Mouse (Mus musculus) hindbrain, embryonic 10.5 days (tissue): ENCODE data around the gene Mex3a. TPM values are rescaled to one million over a fixed set of nuclear protein-coding genes. Genes with fewer than 3 reads are reported as not detected.

ENCODE experiments used
- DNase-seq: peaks from one replicate; pipeline ENCODE4 v3.0.0-alpha.2; 2017; ENCODE audit warnings: low spot score
- H3K27ac ChIP-seq: fragments of 300-500 bp; sonication (generic); 2 replicates; pipeline ENCODE4 v1.5.1; 2016; ENCODE audit warnings: mild to moderate bottlenecking, moderate library complexity
- H3K27me3 ChIP-seq: fragments of 300-500 bp; sonication (generic); 2 replicates; pipeline ENCODE4 v1.6.1; 2016; ENCODE audit warnings: mild to moderate bottlenecking; ENCODE audit not compliant: poor library complexity, insufficient read depth, severe bottlenecking
- H3K36me3 ChIP-seq: fragments of 300-500 bp; sonication (generic); 2 replicates; pipeline ENCODE4 v1.6.1; 2016; ENCODE audit warnings: mild to moderate bottlenecking, moderate library complexity
- H3K4me1 ChIP-seq: fragments of 300-500 bp; sonication (generic); replicated peaks from 2 replicates; pipeline ENCODE4 v1.6.1; 2016; ENCODE audit warnings: mild to moderate bottlenecking
- H3K4me3 ChIP-seq: fragments of 300-500 bp; sonication (generic); 2 replicates; pipeline ENCODE4 v1.5.1; 2016; ENCODE audit warnings: mild to moderate bottlenecking, moderate library complexity
- H3K9me3 ChIP-seq: fragments of 300-500 bp; sonication (generic); 2 replicates; pipeline ENCODE4 v1.6.1; 2016; ENCODE audit warnings: mild to moderate bottlenecking, moderate library complexity
- WGBS: fragments of 180-500 bp; shearing (Covaris S2); methylation state at CpG from one replicate; pipeline ENCODE4 v1.1.7; 2016; 5-methylcytosine and 5-hydroxymethylcytosine counted together
- polyA plus RNA-seq: library from polyadenylated mRNA; unstranded; fragments of >200 nt; fragmentation: Nextera tagmentation; extraction: Ambion mirVana; gene quantifications from 2 replicates; pipeline ENCODE4 v1.2.1, GENCODE M21; 2016

The Mex3a gene
- polyA plus RNA-seq, 1 experiment from 2014 or later, result 30.7 TPM

DNA sequence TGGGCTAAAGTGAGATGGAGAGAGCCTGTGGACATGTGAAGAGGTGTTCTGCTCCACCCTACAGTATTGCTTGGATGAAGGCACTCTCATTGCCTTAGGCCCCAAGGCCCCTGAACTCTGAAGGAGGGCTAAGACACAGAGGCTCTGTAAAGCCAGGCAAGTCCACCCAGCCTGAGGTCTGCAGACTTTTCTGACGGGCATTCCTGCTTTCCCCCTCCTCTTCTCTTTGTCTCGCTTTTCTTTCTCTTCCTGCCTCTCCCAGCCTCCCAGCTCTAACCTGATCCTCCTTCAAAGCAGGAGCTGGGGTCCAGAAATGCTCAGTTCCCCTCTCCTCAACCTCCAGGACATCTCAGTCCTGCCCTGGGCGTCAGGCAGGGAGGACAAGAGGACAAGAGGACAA, 2.8 kb downstream of the Mex3a start:
- peak overlapping the region; percentile 96 for H3K4me3 ChIP-seq
- H3K9me3 ChIP-seq, result no peaks in the 10 kb centered on the region
- H3K27ac ChIP-seq, result peak overlapping the region; percentile 100
- 5% methylated on average over 3 of the region's 3 CpGs for WGBS
- H3K36me3 ChIP-seq, result peaks cover 51% of the 10 kb centered on the region
- DNase-seq, result no peak
- peaks cover 72% of the 10 kb centered on the region for H3K4me1 ChIP-seq
- no peaks in the 10 kb centered on the region for H3K27me3 ChIP-seq

DNA sequence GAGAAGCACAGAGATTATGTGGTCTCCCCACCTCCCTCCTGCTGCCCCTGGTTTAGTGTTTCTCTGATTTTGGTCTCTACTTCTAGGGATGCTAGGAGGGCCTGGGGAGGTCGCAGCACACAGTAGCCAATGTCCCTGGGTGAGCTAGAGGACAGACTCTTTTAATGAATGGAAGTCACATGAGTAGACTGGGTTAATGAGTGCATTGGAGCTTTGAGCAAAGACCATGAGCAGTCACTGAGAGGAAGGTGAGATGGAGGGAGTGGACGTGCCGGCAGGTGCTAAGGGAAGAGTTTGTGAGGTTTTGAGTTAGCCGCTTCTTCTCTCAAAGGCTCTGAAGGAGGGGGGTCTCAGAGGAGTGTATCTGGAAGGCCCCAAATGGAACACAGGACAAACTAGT, 3.3 kb downstream of the Mex3a start:
- peak overlapping the region; percentile 100 for H3K27ac ChIP-seq
- no peak for DNase-seq
- H3K9me3 ChIP-seq, result no peaks in the 10 kb centered on the region
- peaks cover 72% of the 10 kb centered on the region for H3K4me1 ChIP-seq
- H3K4me3 ChIP-seq, result peak overlapping the region; percentile 96
- H3K36me3 ChIP-seq, result peaks cover 56% of the 10 kb centered on the region
- 41% methylated on average over 4 of the region's 4 CpGs for WGBS
- H3K27me3 ChIP-seq, result no peaks in the 10 kb centered on the region

DNA sequence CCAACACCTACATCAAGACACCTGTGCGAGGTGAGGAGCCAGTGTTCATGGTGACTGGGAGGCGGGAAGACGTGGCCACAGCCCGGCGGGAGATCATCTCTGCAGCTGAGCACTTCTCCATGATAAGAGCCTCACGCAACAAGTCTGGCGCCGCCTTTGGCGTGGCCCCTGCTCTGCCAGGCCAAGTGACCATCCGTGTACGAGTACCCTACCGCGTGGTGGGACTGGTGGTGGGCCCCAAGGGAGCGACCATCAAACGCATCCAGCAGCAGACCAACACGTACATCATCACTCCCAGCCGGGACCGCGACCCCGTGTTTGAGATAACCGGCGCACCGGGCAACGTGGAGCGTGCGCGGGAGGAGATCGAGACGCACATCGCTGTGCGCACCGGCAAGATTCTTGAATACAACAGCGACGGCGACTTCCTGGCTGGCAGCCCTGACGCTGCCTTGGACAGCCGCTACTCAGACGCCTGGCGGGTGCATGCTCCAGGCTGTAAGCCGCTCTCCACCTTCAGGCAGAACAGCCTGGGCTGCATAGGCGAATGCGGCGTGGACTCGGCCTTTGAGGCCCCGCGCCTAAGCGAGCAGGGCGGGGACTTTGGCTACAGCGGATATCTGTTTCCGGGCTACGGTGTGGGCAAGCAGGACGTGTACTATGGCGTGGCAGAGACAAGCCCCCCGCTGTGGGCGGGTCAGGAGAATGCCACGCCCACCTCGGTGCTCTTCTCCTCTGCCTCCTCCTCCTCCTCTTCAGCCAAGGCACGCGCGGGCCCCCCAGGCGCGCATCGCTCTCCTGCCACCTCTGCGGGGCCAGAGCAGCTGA, 4.1 kb downstream of the Mex3a start:
- Histone ChIP-seq H3K36me3 (peaks cover 64% of the 10 kb centered on the region), H3K4me3 (peak overlapping the region; percentile 96), H3K4me1 (peaks cover 75% of the 10 kb centered on the region), H3K27me3 (no peaks in the 10 kb centered on the region), H3K9me3 (no peaks in the 10 kb centered on the region), H3K27ac (peak overlapping the region; percentile 100)
- DNase-seq, result peak; percentile 73
- 7% methylated on average over 64 of the region's 64 CpGs for WGBS

DNA sequence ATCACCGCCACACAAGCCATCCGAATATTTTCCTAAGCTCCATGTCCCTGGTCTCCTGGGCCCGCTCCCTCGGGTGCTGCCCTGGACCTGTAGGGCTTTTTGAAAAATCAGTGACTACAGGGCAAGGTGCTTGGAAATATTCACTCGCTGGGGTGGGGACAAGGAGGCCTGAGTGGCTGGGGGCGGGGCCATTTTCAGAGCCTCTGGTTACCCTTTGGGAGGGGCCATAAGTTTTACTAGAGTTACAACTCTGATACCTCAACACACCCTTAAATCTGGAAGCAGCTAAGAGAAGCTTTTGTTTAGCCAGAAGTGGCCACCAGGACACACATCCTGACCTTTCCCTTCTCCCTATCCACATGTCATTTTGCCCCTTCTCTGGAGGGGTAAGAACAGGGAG, 5.0 kb downstream of the Mex3a start:
- Histone ChIP-seq H3K36me3 (peaks cover 72% of the 10 kb centered on the region), H3K4me3 (peak overlapping the region; percentile 96), H3K27me3 (no peaks in the 10 kb centered on the region), H3K27ac (peak overlapping the region; percentile 100), H3K9me3 (no peaks in the 10 kb centered on the region), H3K4me1 (peaks cover 83% of the 10 kb centered on the region)
- 57% methylated on average over 6 of the region's 6 CpGs for WGBS
- DNase-seq, result peak; percentile 20

DNA sequence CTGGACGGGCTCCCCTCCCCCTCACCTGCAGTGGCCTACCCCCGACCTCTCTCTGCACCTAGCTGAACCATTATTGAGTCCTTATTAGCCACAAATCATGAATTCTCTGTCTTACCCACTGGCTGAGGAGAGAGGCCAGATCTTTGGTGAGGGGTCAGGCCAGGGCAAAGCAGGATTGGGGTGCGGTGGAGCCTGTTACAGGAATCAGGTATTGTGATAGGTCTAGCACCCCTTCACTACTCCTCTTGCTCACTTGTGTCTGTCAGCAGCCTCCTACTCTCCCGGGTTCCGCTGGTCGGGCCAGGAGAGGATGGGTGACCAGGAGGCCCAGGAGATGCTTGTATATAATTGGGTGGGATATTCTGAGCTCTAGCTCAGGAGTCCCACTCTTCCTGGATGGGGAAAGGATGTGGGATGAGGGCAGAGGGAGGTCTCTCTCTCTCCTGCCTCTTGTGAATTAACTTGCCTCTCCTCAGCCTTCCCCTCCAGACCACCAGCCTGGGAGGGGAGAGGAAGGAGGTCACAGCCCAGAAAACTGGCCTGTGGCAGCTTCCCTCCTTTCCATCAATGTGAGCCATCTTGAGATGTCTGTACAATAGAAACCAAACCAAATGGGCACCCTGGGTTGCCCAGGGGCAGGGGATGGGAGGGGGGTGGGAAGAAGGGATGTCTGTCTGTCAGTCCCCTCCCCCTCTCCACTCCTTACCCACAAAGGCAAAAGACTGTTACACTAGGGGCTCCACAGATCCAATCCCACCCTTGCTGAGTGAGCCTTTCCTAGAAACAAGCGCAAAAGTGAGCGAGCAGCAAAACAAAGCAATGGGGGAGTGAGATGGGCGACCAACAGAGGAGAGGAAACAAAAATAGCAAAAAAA, 6.3 kb downstream of the Mex3a start:
- WGBS, result 20% methylated on average over 9 of the region's 9 CpGs
- Histone ChIP-seq H3K27ac (peak overlapping the region; percentile 84), H3K36me3 (peaks cover 72% of the 10 kb centered on the region), H3K9me3 (no peaks in the 10 kb centered on the region), H3K4me3 (peak overlapping the region; percentile 96), H3K4me1 (peaks cover 95% of the 10 kb centered on the region), H3K27me3 (no peaks in the 10 kb centered on the region)
- peak; percentile 48 for DNase-seq

DNA sequence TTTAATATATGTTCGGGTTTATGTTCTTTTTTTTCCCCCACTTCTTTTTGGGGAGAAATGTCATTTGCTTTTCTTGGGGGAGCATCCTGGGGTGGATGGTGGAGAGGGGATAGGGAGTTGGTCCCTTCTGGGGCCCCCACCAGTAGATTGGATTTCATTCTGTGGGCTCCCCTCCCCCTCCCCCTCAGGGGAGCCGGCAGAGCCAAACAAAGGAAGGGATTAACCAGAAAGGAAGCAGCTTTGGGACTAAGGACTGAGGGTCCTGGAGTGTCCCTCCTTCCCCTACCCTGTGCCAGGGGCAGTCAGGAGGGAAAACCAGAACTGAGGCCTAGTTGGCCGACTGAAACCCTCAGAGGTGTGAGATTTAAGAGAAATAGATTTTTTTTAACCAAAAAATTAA, 7.2 kb downstream of the Mex3a start:
- Histone ChIP-seq H3K4me1 (peaks cover 88% of the 10 kb centered on the region), H3K27me3 (no peaks in the 10 kb centered on the region), H3K36me3 (peaks cover 70% of the 10 kb centered on the region), H3K4me3 (peak overlapping the region; percentile 26), H3K9me3 (no peaks in the 10 kb centered on the region), H3K27ac (peak overlapping the region; percentile 78)
- 9% methylated on average over 3 of the region's 3 CpGs for WGBS
- DNase-seq, result peak; percentile 53

DNA sequence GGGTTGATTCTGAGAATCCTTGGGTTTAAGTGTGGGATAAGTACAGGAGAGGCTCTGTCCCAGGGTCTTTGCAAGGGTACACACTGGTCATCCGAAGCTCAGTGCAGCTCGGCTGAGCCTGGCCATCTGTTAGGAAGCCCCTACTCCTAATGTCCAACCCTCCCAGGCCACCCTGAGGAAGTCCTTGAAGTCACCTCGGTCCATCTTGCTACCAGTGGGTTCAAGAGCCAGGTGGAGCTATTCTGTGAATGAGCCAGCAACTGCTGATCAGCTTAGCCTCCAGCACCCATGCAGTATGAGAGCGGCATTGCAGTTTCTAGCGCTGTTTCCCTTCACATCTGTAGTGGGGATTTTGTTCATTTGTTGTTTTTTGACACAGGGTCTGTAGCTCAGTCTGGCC, 7.9 kb downstream of the Mex3a start:
- 61% methylated on average over 5 of the region's 5 CpGs for WGBS
- Histone ChIP-seq H3K9me3 (no peaks in the 10 kb centered on the region), H3K4me3 (peak overlapping the region; percentile 18), H3K4me1 (peaks cover 88% of the 10 kb centered on the region), H3K36me3 (peaks cover 63% of the 10 kb centered on the region), H3K27ac (peak overlapping the region; percentile 78), H3K27me3 (no peaks in the 10 kb centered on the region)
- no peak for DNase-seq

DNA sequence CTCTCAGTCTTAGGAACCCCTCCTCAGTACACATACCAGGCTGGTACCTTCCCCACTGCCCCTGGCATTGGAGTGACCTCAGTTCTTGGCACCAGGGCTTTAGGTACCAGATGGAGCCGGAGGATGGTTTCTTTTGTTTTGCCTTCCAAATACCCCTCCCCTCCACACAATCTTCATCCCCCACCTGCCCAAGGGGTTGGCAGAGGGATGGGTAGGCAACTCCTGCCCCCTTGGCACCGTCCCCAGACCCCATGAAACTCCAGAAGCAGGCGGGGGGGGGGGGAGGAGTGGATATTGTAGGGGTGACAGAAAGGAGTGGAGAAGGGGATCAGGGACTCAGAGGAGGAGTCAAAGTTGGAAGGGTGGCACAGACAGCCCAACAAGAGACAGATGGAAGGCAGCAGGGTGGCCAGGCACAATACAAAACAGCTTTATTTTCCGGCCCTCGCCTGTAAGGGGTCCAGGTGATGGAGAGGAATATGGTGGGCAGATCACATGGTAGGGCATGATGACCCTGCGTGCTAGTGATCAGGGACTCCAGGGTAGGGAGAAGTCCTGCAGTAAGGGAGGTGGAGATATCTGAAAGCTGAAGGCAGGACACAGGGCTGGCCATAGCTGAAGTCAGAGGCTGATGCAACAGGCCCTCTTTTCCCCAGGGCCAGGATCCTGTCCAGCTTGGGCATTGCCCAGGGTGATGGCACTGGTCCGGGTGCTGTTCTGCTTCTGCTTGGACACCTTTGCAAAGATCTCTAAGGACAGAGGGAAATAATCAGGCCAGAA, 9.6 kb downstream of the Mex3a start:
- 76% methylated on average over 7 of the region's 7 CpGs for WGBS
- Histone ChIP-seq H3K27ac (no peak overlapping the region), H3K27me3 (no peaks in the 10 kb centered on the region), H3K36me3 (peaks cover 46% of the 10 kb centered on the region), H3K9me3 (no peaks in the 10 kb centered on the region), H3K4me3 (no peak overlapping the region), H3K4me1 (peaks cover 76% of the 10 kb centered on the region)
- DNase-seq, result no peak

DNA sequence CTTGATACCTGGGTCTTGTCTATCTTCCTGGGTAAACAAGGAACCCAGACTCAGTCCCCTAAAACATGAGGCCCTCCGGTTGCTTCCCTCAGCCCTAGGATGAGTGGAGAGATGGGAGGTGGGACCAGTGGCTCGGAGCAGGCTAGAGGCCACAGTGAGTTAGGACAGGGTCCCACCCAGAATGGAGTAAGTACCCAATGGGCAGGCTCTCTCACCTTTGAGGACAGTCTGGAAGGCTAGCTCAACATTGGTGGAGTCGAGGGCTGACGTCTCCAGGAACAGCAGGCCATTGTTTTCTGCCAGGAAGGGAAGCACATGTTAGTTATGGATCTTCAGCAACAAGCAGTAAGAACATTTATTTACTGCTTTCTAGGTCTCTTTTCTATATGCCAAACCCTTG, 10.3 kb downstream of the Mex3a start:
- Histone ChIP-seq H3K27ac (no peak overlapping the region), H3K9me3 (no peaks in the 10 kb centered on the region), H3K4me3 (no peak overlapping the region), H3K27me3 (no peaks in the 10 kb centered on the region), H3K36me3 (peaks cover 39% of the 10 kb centered on the region), H3K4me1 (peaks cover 74% of the 10 kb centered on the region)
- WGBS, result 76% methylated on average over 4 of the region's 4 CpGs
- no peak for DNase-seq

DNA sequence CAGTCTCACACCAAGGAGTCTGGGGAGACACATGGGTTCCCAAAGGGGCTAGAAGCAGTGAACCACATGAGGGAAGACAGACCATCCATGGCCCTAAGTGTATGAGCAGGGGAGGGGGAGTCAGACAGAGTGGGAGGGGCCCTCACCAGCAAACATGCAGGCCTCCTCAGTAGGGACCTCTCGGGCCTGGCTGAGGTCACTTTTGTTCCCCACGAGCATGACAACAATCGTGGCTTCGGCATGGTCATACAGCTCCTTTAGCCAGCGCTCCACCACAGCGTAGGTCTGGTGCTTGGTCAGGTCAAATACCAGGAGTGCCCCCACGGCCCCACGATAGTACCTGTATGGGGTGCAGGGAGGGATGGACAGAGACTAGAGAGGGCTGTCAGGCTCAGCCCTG, 11.0 kb downstream of the Mex3a start:
- H3K4me3 ChIP-seq, result no peak overlapping the region
- peaks cover 69% of the 10 kb centered on the region for H3K4me1 ChIP-seq
- H3K27ac ChIP-seq, result no peak overlapping the region
- H3K36me3 ChIP-seq, result peaks cover 32% of the 10 kb centered on the region
- no peak for DNase-seq
- H3K27me3 ChIP-seq, result no peaks in the 10 kb centered on the region
- WGBS, result 80% methylated on average over 8 of the region's 8 CpGs
- H3K9me3 ChIP-seq, result no peaks in the 10 kb centered on the region

DNA sequence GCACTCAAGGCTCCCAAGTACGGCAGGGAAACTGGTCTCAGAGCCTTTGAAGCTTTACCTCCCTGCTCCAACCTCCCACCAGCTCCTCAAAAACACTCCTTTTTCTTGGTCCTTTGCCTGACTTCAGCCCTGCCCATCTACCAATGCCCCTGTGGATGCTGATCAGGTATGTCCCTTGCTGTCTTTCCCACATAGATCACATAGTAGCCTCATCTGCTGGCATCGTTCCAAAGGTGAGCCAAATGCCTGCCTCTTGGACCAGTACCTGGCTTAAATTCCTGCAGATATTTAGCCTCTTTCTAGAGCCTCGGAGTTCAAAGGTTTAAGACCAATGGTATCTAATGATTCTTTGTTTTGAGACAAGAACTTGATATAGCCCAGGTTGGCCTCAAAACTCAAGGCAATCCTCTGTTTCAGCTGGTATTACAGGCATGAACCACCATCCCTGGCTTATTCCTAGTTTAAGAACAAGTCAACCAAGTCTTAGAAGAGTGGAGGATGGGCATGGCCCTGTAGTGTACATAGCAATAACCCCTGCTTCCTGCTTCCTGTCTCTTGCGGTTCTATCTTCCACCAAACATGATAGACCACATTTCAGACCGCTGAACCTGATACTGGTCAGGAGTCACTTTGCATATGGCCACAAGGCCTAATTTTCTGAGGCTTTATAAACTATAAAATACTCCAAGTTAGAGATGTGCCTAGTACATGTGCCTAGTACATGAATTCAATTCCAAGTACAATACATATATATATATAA, 11.6 kb downstream of the Mex3a start:
- no peak for DNase-seq
- no peak overlapping the region for H3K27ac ChIP-seq
- peaks cover 25% of the 10 kb centered on the region for H3K36me3 ChIP-seq
- peaks cover 64% of the 10 kb centered on the region for H3K4me1 ChIP-seq
- no peaks in the 10 kb centered on the region for H3K9me3 ChIP-seq
- no peaks in the 10 kb centered on the region for H3K27me3 ChIP-seq
- WGBS, result 74% methylated on average over 5 of the region's 5 CpGs
- H3K4me3 ChIP-seq, result no peak overlapping the region

DNA sequence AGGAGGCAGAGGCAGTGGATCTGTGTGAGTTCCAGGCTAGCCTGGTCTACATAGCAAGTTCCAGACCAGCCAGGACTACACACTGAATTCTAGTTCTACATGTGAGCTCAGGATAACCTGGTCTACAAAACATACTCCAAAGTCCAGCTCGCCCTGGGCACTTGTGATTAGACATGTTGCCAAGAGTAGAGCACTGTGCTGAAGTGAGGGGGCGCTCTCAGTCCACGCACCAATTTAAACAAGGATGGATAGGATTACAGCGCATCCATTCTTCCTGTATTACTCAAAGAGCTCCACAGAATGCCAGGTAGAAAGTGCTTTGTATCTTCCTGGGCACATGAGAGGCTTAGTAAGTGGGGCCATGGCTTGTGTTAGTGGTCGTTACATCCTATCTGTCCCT, 12.3 kb downstream of the Mex3a start:
- DNase-seq, result peak; percentile 40
- H3K27me3 ChIP-seq, result no peaks in the 10 kb centered on the region
- no peaks in the 10 kb centered on the region for H3K9me3 ChIP-seq
- no peak overlapping the region for H3K4me3 ChIP-seq
- H3K27ac ChIP-seq, result peak overlapping the region; percentile 60; the same call in 1 of the 2 replicates
- H3K4me1 ChIP-seq, result peaks cover 58% of the 10 kb centered on the region
- H3K36me3 ChIP-seq, result peaks cover 24% of the 10 kb centered on the region
- WGBS, result 31% methylated on average over 5 of the region's 5 CpGs
